Mouse (Mus musculus) skeletal muscle tissue, postnatal 0 days (tissue): ENCODE results near the gene Ppfia1. TPM values are rescaled to one million over a fixed set of nuclear protein-coding genes. Genes with fewer than 3 reads are reported as not detected.

Experiments
- polyA plus RNA-seq: library from polyadenylated mRNA; unstranded; fragments of >200 nt; fragmentation: Nextera tagmentation; extraction: Ambion mirVana; gene quantifications from 2 replicates; pipeline ENCODE4 v1.2.1, GENCODE M21; 2015

Gene Ppfia1
- polyA plus RNA-seq: 12.7 and 14.0 TPM in 2 replicates

DNA sequence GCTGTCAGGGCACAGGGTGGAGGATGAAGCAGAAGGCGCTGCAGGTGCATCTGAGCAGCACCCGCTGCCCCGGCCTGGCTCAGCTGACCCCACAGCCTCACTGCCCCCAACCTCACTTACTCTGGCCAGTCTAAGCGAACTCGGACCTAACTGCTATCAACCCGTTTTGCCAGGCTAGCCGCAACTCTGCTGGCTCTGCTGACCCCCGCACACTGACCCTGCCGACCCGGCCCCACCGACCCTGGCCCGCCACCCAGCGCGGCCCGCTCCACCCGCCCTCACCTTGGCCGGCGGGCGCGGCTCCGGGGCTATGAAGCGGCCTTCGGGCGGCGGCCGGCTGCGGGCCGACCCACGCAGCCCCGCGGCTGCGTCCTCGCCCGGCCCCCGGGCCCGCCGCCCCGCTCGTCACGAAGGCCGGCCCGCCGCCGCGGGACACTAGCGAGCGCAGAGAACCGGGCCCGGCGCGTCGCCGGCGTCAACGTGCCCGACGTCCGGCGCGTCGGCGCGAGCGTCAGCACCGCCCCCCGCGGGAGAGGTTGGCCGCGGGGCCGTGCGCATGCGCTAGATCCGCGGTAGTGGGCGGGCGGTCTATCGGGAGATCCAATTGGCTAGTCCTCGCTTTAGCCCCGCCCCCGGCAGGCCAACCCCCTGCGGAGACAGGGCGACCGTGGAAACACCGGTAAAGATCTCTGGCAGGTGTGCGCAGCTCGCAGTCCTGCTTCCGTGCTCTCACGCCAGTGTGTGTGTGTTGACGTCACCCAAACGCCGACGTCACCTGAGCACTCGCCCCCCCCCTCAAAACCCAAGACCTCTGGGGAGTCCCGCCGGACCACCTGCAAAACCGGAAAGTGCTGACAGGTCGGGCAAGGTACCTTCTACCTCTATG lies at the start of gene Ppfia1:
Gene Ppfia1 (minus strand): TSS at position 493 of the 886 bp plus-strand sequence.

DNA sequence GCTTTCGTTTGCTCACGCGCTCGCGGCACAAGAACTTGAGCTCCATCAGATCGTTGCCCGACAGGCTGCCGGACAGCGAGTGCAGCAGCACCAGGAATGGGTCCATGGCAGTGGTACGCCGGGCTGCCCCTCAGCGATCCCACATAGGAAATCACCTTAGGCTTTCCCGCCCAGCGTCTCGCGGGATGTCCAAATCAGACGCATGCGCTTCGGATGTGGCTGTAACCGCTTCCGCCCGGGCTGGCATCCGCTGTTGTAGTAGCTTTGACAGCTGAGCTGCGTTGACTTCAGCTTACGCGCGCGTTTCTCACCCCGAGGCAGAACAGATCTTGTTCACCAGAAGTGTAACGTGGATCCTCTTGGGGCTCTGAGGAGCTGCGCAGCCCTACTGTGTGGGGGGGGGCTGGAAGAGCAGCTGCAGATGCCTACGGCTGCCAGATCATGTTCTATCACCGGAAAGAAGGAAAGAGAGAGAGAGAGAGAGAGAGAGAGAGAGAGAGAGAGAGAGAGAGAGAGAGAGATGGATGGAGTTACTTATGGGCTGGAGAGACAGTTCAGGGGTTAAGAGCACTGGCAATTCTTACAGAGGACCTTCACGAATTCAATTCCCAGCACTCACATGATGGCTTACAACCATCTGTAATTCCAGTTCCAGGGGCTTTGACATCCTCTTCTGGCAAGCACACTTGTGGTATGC lies 28.9 kb upstream of the Ppfia1 start, which contains the start of gene Fadd:
Gene Fadd (minus strand): TSS at position 180 of the 697 bp plus-strand sequence.

DNA sequence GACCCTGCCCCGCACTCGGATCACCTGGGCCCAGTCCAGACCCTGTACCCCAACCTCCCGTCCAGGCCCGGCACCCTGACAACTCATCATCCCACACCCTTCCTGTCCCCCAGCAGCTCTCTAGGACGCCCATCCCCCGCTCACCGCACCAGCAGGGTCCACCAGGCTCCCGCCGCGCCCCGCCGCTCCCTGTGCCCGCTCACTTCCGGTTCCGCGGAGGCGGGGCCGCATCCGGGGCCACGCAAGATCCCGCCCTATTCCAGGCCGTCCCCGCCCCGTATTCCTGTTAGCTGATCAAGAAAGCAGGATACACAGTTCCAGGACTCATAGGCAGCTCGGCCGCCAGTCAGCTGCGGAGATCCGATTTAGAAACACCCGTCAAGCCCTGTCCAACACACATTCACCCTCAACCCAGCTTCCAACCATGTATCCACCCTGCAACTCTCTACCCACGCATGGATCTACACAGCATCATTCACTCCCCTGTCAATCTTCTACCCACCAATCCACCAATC lies 82.9 kb downstream of the Ppfia1 start, which contains the start of gene Cttn:
Gene Cttn (minus strand): TSS at position 465 of the 515 bp plus-strand sequence.

Other genes starting within 250 kb of the Ppfia1 start
- 70.2 and 75.9 TPM in 2 replicates for gene Cttn, start 82.7 kb downstream of the Ppfia1 start, polyA plus RNA-seq
- 4.9 and 7.3 TPM in 2 replicates for gene Fadd, start 28.7 kb upstream of the Ppfia1 start, polyA plus RNA-seq
- gene Ano1, start 198.2 kb upstream of the Ppfia1 start, polyA plus RNA-seq: 4.0 and 4.4 TPM in 2 replicates